Mouse (Mus musculus): Measurements from ENCODE around the gene Rin2. TPM values are rescaled to one million over a fixed set of nuclear protein-coding genes. Genes with fewer than 3 reads are reported as not detected.
"Not testable (repeated sequence)": the region's sequence is repeated elsewhere in the genome, so short reads cannot be mapped to it uniquely, and the experiment has no call there.

Rin2 gene
- polyA plus RNA-seq, 2 experiments: 38.1 to 49.7 TPM

GRCm38 (mm10) chr2:145720743-145721142 is 45.7 kb downstream of the Rin2 start:
- no peaks in the 10 kb centered on the region for H3K27me3 ChIP-seq (ENCODE audit: control insufficient read depth, insufficient read depth, low read length)
- no peak overlapping the region for H3K4me3 ChIP-seq (replicated peaks; ENCODE audit: low read length)
- no peak for TF ChIP-seq POLR2A (IDR thresholded peaks at IDR 0.05; ENCODE audit: borderline replicate concordance, extremely low read depth, insufficient read depth, insufficient read length)
- no peak overlapping the region for H3K27ac ChIP-seq (replicated peaks; ENCODE audit: low read depth, low read length)
- H3K4me2 ChIP-seq (replicated peaks; ENCODE audit: low read depth, low read length, severe bottlenecking): no peak overlapping the region
- 92% methylated on average over 2 of the region's 2 CpGs for WGBS
- H3K36me3 ChIP-seq (ENCODE audit: control insufficient read depth, insufficient read depth, low read length): peaks cover 5% of the 10 kb centered on the region; the same call in 1 of the 2 replicates
- ATAC-seq (ENCODE audit: low FRiP score, low read depth) (no peak), DNase-seq (ENCODE audit: low spot score) (no peak)
- H3K4me1 ChIP-seq (ENCODE audit: control insufficient read depth, insufficient read depth, low read length): no peaks in the 10 kb centered on the region
- no peak overlapping the region for H3K9ac ChIP-seq (ENCODE audit: low read depth, low read length, severe bottlenecking)
- no peaks in the 10 kb centered on the region for H3K9me3 ChIP-seq (ENCODE audit: control insufficient read depth, low read length)

GRCm38 (mm10) chr2:145722304-145722703 is 47.3 kb downstream of the Rin2 start:
- H3K9me3 ChIP-seq (ENCODE audit: control insufficient read depth, low read length); H3K4me2 ChIP-seq (replicated peaks; ENCODE audit: low read depth, low read length, severe bottlenecking); ATAC-seq (ENCODE audit: low FRiP score, low read depth); DNase-seq (ENCODE audit: low spot score); H3K4me3 ChIP-seq (replicated peaks; ENCODE audit: low read length); H3K27ac ChIP-seq (replicated peaks; ENCODE audit: low read depth, low read length); H3K36me3 ChIP-seq (ENCODE audit: control insufficient read depth, insufficient read depth, low read length); H3K9ac ChIP-seq (ENCODE audit: low read depth, low read length, severe bottlenecking); H3K27me3 ChIP-seq (ENCODE audit: control insufficient read depth, insufficient read depth, low read length); H3K4me1 ChIP-seq (ENCODE audit: control insufficient read depth, insufficient read depth, low read length): not testable (repeated sequence)
- 74% methylated on average over 2 of the region's 2 CpGs for WGBS

- DNase-seq (ENCODE audit: low spot score) (peak; percentile 44), ATAC-seq (ENCODE audit: low FRiP score, low read depth) (peak; percentile 34; the same call in 1 of the 2 replicates)
- Histone ChIP-seq H3K4me2 (replicated peaks; ENCODE audit: low read depth, low read length, severe bottlenecking) (no peak overlapping the region), H3K4me3 (replicated peaks; ENCODE audit: low read length) (no peak overlapping the region), H3K27me3 (ENCODE audit: control insufficient read depth, insufficient read depth, low read length) (no peaks in the 10 kb centered on the region), H3K4me1 (ENCODE audit: control insufficient read depth, insufficient read depth, low read length) (no peaks in the 10 kb centered on the region), H3K27ac (replicated peaks; ENCODE audit: low read depth, low read length) (peak overlapping the region; percentile 76), H3K9me3 (ENCODE audit: control insufficient read depth, low read length) (no peaks in the 10 kb centered on the region), H3K36me3 (ENCODE audit: control insufficient read depth, insufficient read depth, low read length) (no peaks in the 10 kb centered on the region), H3K9ac (ENCODE audit: low read depth, low read length, severe bottlenecking) (no peak overlapping the region)
- no peak for TF ChIP-seq POLR2A (IDR thresholded peaks at IDR 0.05; ENCODE audit: borderline replicate concordance, extremely low read depth, insufficient read depth, insufficient read length)
- WGBS: 83% methylated on average over 1 of the region's 1 CpGs
Observed at GRCm38 (mm10) chr2:145724288-145724687, 49.3 kb downstream of the Rin2 start.

- 75% methylated on average over 7 of the region's 7 CpGs for WGBS
- no peak overlapping the region for H3K9ac ChIP-seq (ENCODE audit: low read depth, low read length, severe bottlenecking)
- H3K36me3 ChIP-seq (ENCODE audit: control insufficient read depth, insufficient read depth, low read length): no peaks in the 10 kb centered on the region
- no peak overlapping the region for H3K4me3 ChIP-seq (replicated peaks; ENCODE audit: low read length)
- no peak overlapping the region for H3K4me2 ChIP-seq (replicated peaks; ENCODE audit: low read depth, low read length, severe bottlenecking)
- no peak overlapping the region for H3K27ac ChIP-seq (replicated peaks; ENCODE audit: low read depth, low read length)
- H3K4me1 ChIP-seq (ENCODE audit: control insufficient read depth, insufficient read depth, low read length): no peaks in the 10 kb centered on the region
- H3K27me3 ChIP-seq (ENCODE audit: control insufficient read depth, insufficient read depth, low read length): no peaks in the 10 kb centered on the region
- H3K9me3 ChIP-seq (ENCODE audit: control insufficient read depth, low read length): no peaks in the 10 kb centered on the region
- ATAC-seq (ENCODE audit: low FRiP score, low read depth): no peak
- no peak for TF ChIP-seq POLR2A (IDR thresholded peaks at IDR 0.05; ENCODE audit: borderline replicate concordance, extremely low read depth, insufficient read depth, insufficient read length)
- no peak for DNase-seq (ENCODE audit: low spot score)
Observed at GRCm38 (mm10) chr2:145729414-145729813, 54.4 kb downstream of the Rin2 start.

- no peak for TF ChIP-seq POLR2A (IDR thresholded peaks at IDR 0.05; ENCODE audit: borderline replicate concordance, extremely low read depth, insufficient read depth, insufficient read length)
- Histone ChIP-seq H3K27me3 (ENCODE audit: control insufficient read depth, insufficient read depth, low read length) (no peaks in the 10 kb centered on the region), H3K27ac (replicated peaks; ENCODE audit: low read depth, low read length) (no peak overlapping the region), H3K9ac (ENCODE audit: low read depth, low read length, severe bottlenecking) (no peak overlapping the region), H3K4me1 (ENCODE audit: control insufficient read depth, insufficient read depth, low read length) (peaks cover 2% of the 10 kb centered on the region; the same call in 1 of the 2 replicates), H3K36me3 (ENCODE audit: control insufficient read depth, insufficient read depth, low read length) (no peaks in the 10 kb centered on the region), H3K4me3 (replicated peaks; ENCODE audit: low read length) (no peak overlapping the region), H3K4me2 (replicated peaks; ENCODE audit: low read depth, low read length, severe bottlenecking) (no peak overlapping the region), H3K9me3 (ENCODE audit: control insufficient read depth, low read length) (no peaks in the 10 kb centered on the region)
- 78% methylated on average over 9 of the region's 9 CpGs for WGBS
- DNase-seq (ENCODE audit: low spot score) (no peak), ATAC-seq (ENCODE audit: low FRiP score, low read depth) (no peak)
Observed at GRCm38 (mm10) chr2:145730189-145730880, 55.3 kb downstream of the Rin2 start.

Data from limb, embryonic 14.5 days (tissue).